ENCODE assay signal across 19 mouse cellular contexts in genomic region chr13:95050398-95050797, GRCm38 (mm10).
"Had no signal": no experiment of that assay in that cellular context is flagged by ENCODE, and none has a peak within 500 bp of the region (broad histone marks: within the 10 kb centered on the region; RNA-seq: fewer than 3 reads in every experiment).

No protein-coding gene starts in this region.

- H3K9me3 ChIP-seq: midbrain, embryonic 10.5 days; midbrain, embryonic 12.5 days; neural tube, embryonic 13.5 days; neural tube, embryonic 15.5 days had no signal

- H3K4me3 ChIP-seq: midbrain, embryonic 10.5 days; midbrain, embryonic 12.5 days; myocyte; neural tube, embryonic 13.5 days; neural tube, embryonic 15.5 days had no signal

- H3K9ac ChIP-seq: lung, embryonic 14.5 days; midbrain, embryonic 12.5 days; neural tube, embryonic 13.5 days; neural tube, embryonic 15.5 days had no signal

- ATAC-seq: midbrain, embryonic 16.5 days had no signal

- H3K4me1 ChIP-seq: midbrain, embryonic 10.5 days; midbrain, embryonic 12.5 days; neural tube, embryonic 13.5 days; neural tube, embryonic 15.5 days had no signal

- H3K36me3 ChIP-seq: midbrain, embryonic 10.5 days; midbrain, embryonic 12.5 days; neural tube, embryonic 13.5 days; neural tube, embryonic 15.5 days had no signal

- H3K4me2 ChIP-seq: lung, embryonic 14.5 days; midbrain, embryonic 12.5 days; neural tube, embryonic 13.5 days; neural tube, embryonic 15.5 days had no signal

- H3K27ac ChIP-seq: midbrain, embryonic 10.5 days; midbrain, embryonic 12.5 days; neural tube, embryonic 13.5 days; neural tube, embryonic 15.5 days had no signal

- H3K27me3 ChIP-seq: midbrain, embryonic 12.5 days; neural tube, embryonic 13.5 days; neural tube, embryonic 15.5 days had no signal

- DNase-seq: lung, adult 18-20 months; lung, embryonic 14.5 days; lung, postnatal 10 days; lung, postnatal 4 days; midbrain, embryonic 14.5 days; retina, postnatal 1 day; right cerebral cortex, adult 18-20 months; right cerebral cortex, postnatal 25 days; right cerebral cortex, postnatal 4 days; spleen, adult 18-20 months; thymus, adult 18-20 months; thymus, postnatal 14 days; thymus, postnatal 4 days had no signal
